Mouse (Mus musculus): ENCODE measurements around the gene Gripap1. TPM values are rescaled to one million over a fixed set of nuclear protein-coding genes. Genes with fewer than 3 reads are reported as not detected.

Gripap1 gene
- polyA plus RNA-seq (2012; rRNA removed): 25.5 and 30.3 TPM in 2 replicates

DNA sequence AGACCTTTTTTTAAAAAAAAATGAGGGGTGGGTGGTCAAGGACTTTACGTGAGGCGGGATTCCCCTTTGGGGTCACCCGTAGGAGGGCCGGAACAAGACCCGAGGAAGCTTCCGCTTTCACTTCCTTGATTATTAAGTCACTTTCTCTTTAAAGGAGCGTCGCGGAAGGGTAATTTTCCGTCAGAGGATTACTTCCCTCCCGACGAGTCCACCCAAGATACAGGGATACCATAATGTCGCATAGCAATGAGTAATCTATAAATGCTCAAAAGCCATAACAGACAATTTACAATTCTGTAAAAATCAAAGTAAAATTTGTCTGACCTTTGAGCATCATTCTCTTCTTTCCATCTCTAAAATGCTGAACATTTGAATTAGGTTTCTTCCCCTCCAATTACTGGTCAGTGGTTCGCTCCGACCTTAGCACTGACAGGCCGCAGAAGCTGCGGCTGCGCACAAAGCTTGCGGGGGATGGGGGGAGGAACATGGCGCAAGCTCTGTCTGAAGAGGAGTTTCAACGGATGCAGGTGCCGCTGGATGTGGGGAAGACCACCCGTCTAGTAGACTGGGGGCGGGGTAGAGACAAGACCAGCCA, at the start of gene Gripap1:
Gripap1 (plus strand) TSS at position 224 of the 595 bp plus-strand sequence.
- H3K4me1 ChIP-seq (ENCODE audit: control insufficient read depth, insufficient read depth, low read length): peaks cover 3% of the 10 kb centered on the region; the same call in 1 of the 2 replicates
- WGBS: 2% methylated on average over 24 of the region's 24 CpGs
- H3K36me3 ChIP-seq (ENCODE audit: control insufficient read depth, insufficient read depth, low read length): no peaks in the 10 kb centered on the region
- peak within 1 kb of the TSS; percentile 78 for H3K4me3 ChIP-seq (ENCODE audit: insufficient read depth, low read depth, low read length)
- H3K27ac ChIP-seq (ENCODE audit: insufficient read depth, low read depth, low read length): peak within 1 kb of the TSS; percentile 56; the same call in 1 of the 2 replicates
- TF ChIP-seq CTCF (conservative IDR thresholded peaks at IDR 0.05; ENCODE audit: insufficient read depth, insufficient read length, low read depth, low read length) (no peak), POLR2A (IDR thresholded peaks at IDR 0.05; ENCODE audit: low read depth, low read length) (no peak)
- H3K27me3 ChIP-seq (replicated peaks; ENCODE audit: control insufficient read depth, insufficient read depth, low read length): no peaks in the 10 kb centered on the region
- peak; percentile 87 for DNase-seq

DNA sequence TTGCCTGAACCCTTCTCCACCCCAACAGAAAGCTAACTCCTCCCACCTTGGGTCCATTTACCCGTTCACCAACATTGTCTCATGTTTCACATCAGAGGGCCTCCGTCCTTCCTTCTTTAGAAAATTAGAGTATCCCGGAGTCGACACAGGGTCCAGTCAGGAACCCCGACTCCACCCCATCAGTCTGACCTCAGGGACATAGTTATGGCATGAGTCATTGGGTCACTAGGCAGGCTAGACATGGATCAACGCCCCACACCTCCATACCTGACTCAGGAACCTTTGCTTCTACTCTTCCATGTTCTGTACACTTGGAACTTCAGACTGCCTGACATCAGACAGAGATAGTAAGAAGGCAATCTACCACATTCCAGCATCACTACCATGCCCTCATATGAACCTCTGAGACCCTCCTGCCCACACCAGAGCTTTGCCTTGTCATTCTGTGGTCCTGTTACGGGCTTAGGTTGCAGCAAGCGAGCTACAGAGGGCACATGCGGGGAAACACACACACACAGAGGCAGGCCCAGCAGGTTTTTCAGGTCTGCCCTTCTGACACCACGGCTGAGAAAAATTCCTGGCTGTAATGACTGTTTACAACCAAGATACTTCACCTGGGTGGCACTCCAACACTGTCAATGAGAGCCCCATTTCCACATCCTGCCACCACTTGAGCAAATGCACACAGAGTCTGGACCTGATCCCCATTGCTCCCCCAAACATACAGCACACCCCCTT, 49.3 kb upstream of the Gripap1 start:
- no peaks in the 10 kb centered on the region for H3K27me3 ChIP-seq (replicated peaks; ENCODE audit: control insufficient read depth, insufficient read depth, low read length)
- H3K36me3 ChIP-seq (ENCODE audit: control insufficient read depth, insufficient read depth, low read length): no peaks in the 10 kb centered on the region
- TF ChIP-seq CTCF (conservative IDR thresholded peaks at IDR 0.05; ENCODE audit: insufficient read depth, insufficient read length, low read depth, low read length) (no peak), POLR2A (IDR thresholded peaks at IDR 0.05; ENCODE audit: low read depth, low read length) (no peak)
- no peaks in the 10 kb centered on the region for H3K4me1 ChIP-seq (ENCODE audit: control insufficient read depth, insufficient read depth, low read length)
- H3K27ac ChIP-seq (ENCODE audit: insufficient read depth, low read depth, low read length): peak overlapping the region; percentile 85
- DNase-seq: peak; percentile 36
- WGBS: 31% methylated on average over 10 of the region's 10 CpGs
- H3K4me3 ChIP-seq (ENCODE audit: insufficient read depth, low read depth, low read length): peak overlapping the region; percentile 57

DNA sequence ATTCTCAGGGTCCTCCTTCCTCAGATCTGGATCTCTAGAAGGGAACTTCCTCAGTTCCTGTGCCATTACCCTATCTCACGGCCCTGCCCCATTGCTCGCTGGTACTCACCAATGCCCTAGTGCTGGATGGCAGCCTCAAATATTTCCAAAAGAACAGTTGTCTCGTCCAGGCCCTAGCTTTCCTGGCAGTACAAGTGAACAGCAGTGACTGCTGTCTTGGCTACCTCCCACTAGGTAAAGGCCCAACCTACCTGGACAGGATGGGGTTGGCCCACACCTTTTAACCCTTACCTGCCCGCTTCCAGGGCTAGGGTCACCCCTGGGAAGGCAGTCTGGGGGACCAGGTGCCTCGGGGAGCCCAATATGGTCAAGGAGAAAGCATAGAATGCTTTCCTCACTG, 48.5 kb upstream of the Gripap1 start:
- Histone ChIP-seq H3K36me3 (ENCODE audit: control insufficient read depth, insufficient read depth, low read length) (no peaks in the 10 kb centered on the region), H3K4me3 (ENCODE audit: insufficient read depth, low read depth, low read length) (peak overlapping the region; percentile 57), H3K27me3 (replicated peaks; ENCODE audit: control insufficient read depth, insufficient read depth, low read length) (no peaks in the 10 kb centered on the region), H3K27ac (ENCODE audit: insufficient read depth, low read depth, low read length) (peak overlapping the region; percentile 85), H3K4me1 (ENCODE audit: control insufficient read depth, insufficient read depth, low read length) (no peaks in the 10 kb centered on the region)
- DNase-seq: no peak
- WGBS: 62% methylated on average over 5 of the region's 5 CpGs
- TF ChIP-seq POLR2A (IDR thresholded peaks at IDR 0.05; ENCODE audit: low read depth, low read length) (no peak), CTCF (conservative IDR thresholded peaks at IDR 0.05; ENCODE audit: insufficient read depth, insufficient read length, low read depth, low read length) (no peak)

DNA sequence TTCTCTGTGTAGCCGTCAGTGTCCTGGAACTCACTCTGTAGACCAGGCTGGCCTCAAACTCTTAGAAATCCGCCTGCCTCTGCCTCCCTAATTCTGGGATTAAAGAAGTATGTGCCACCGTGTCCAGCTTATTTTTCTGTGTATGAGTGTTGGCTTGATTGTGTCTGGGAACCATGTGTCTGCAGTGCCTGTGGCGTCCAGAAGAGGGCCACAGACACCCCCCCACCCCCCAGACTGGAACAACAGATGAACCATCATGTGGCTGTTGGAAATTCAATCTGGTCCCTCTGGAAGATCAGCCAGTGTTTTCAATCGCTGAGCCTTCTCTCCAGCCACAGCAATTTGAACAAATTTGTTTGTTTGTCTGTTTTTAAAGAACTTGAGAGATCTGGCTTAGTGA, 46.1 kb upstream of the Gripap1 start:
- no peak overlapping the region for H3K4me3 ChIP-seq (ENCODE audit: insufficient read depth, low read depth, low read length)
- H3K4me1 ChIP-seq (ENCODE audit: control insufficient read depth, insufficient read depth, low read length): no peaks in the 10 kb centered on the region
- DNase-seq: no peak
- no peaks in the 10 kb centered on the region for H3K36me3 ChIP-seq (ENCODE audit: control insufficient read depth, insufficient read depth, low read length)
- WGBS: 55% methylated on average over 5 of the region's 5 CpGs
- no peaks in the 10 kb centered on the region for H3K27me3 ChIP-seq (replicated peaks; ENCODE audit: control insufficient read depth, insufficient read depth, low read length)
- TF ChIP-seq CTCF (conservative IDR thresholded peaks at IDR 0.05; ENCODE audit: insufficient read depth, insufficient read length, low read depth, low read length): peak; percentile 39
- TF ChIP-seq POLR2A (IDR thresholded peaks at IDR 0.05; ENCODE audit: low read depth, low read length): no peak
- H3K27ac ChIP-seq (ENCODE audit: insufficient read depth, low read depth, low read length): no peak overlapping the region

DNA sequence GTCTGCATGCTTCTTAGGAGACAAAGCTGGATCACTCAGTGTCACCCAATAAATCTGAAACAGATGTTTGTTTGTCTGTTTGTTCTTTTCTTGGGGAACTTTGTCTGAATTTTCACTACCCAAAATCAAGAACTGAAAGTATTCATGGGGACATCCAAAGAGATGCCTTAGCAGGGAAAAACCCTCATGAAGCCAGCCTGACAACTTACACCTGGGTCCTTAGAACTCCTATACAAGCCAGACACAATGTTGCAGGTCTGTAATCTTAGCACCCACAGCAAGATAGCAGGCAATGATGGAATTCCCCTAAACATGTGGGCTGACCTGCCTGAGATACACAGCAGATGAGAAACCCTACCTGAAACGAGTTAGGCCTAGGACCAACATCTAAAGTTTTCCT, 44.6 kb upstream of the Gripap1 start:
- H3K4me3 ChIP-seq (ENCODE audit: insufficient read depth, low read depth, low read length): no peak overlapping the region
- no peak for TF ChIP-seq CTCF (conservative IDR thresholded peaks at IDR 0.05; ENCODE audit: insufficient read depth, insufficient read length, low read depth, low read length)
- TF ChIP-seq POLR2A (IDR thresholded peaks at IDR 0.05; ENCODE audit: low read depth, low read length): no peak
- no peaks in the 10 kb centered on the region for H3K27me3 ChIP-seq (replicated peaks; ENCODE audit: control insufficient read depth, insufficient read depth, low read length)
- DNase-seq: no peak
- no peaks in the 10 kb centered on the region for H3K4me1 ChIP-seq (ENCODE audit: control insufficient read depth, insufficient read depth, low read length)
- H3K36me3 ChIP-seq (ENCODE audit: control insufficient read depth, insufficient read depth, low read length): no peaks in the 10 kb centered on the region
- WGBS: 43% methylated on average over 1 of the region's 1 CpGs
- no peak overlapping the region for H3K27ac ChIP-seq (ENCODE audit: insufficient read depth, low read depth, low read length)

DNA sequence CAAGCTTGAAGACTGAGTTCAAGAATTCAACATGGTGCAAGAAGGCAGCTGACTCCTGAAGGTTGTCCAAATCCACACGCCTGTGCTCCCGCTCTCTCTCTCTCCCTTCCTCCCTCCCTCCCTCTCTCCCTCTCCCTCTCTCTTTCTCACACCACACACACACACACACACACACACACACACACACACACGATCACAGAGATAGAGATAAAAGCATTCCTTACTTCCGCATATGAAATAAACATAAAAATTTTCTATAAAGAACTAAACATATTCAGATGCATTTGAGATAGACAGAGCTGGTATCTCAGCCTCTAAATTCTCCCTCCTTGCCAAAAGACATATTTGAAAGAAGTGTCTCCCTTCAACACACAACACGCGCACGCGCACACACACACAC, 44.1 kb upstream of the Gripap1 start:
- H3K4me1 ChIP-seq (ENCODE audit: control insufficient read depth, insufficient read depth, low read length): no peaks in the 10 kb centered on the region
- H3K27me3 ChIP-seq (replicated peaks; ENCODE audit: control insufficient read depth, insufficient read depth, low read length): no peaks in the 10 kb centered on the region
- no peak for DNase-seq
- TF ChIP-seq CTCF (conservative IDR thresholded peaks at IDR 0.05; ENCODE audit: insufficient read depth, insufficient read length, low read depth, low read length) (no peak), POLR2A (IDR thresholded peaks at IDR 0.05; ENCODE audit: low read depth, low read length) (no peak)
- H3K4me3 ChIP-seq (ENCODE audit: insufficient read depth, low read depth, low read length): no peak overlapping the region
- H3K27ac ChIP-seq (ENCODE audit: insufficient read depth, low read depth, low read length): no peak overlapping the region
- 78% methylated on average over 8 of the region's 8 CpGs for WGBS
- H3K36me3 ChIP-seq (ENCODE audit: control insufficient read depth, insufficient read depth, low read length): no peaks in the 10 kb centered on the region

DNA sequence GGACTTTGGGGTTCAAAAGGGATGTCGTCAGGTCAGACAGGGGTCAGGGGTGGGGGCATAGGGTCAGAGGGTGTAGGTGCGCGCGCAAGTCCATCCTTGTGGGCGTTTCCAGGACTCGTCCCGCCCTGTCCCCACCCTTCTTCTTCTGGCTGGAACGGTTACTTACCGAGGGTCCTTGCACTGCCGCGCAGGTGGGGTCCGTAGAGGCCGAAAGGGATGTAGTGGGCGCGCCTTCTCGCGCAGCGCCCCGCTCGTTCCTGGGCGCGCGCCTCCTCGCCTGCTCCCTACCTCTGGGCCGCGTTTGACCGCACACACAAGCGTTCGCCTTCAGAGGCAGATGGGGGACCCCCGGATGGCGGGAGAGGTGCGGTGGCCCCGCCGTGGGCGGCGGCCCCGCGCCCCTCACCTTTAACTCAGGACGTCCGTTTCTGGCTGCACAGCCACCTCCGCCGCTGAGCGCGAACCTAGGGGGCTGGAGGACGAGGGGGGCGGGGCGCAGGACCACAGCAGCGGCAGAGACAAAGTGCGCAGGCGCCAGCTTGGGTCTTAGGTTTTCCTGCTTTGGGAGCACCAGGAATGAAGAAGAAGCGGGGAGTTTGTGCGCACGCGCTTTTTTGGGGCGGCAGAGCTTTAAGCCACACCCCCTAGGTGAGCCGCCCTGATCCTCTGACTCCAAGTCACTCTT, 39.0 kb upstream of the Gripap1 start, which contains the start of gene Ccdc120:
Ccdc120 (minus strand) TSS at position 474 of the 685 bp plus-strand sequence.
- no peaks in the 10 kb centered on the region for H3K27me3 ChIP-seq (replicated peaks; ENCODE audit: control insufficient read depth, insufficient read depth, low read length)
- peak; percentile 79 for DNase-seq
- H3K4me3 ChIP-seq (ENCODE audit: insufficient read depth, low read depth, low read length): peak within 1 kb of the TSS; percentile 62
- TF ChIP-seq POLR2A (IDR thresholded peaks at IDR 0.05; ENCODE audit: low read depth, low read length) (no peak), CTCF (conservative IDR thresholded peaks at IDR 0.05; ENCODE audit: insufficient read depth, insufficient read length, low read depth, low read length) (no peak)
- peaks cover 3% of the 10 kb centered on the region; the same call in 1 of the 2 replicates for H3K4me1 ChIP-seq (ENCODE audit: control insufficient read depth, insufficient read depth, low read length)
- H3K36me3 ChIP-seq (ENCODE audit: control insufficient read depth, insufficient read depth, low read length): no peaks in the 10 kb centered on the region
- H3K27ac ChIP-seq (ENCODE audit: insufficient read depth, low read depth, low read length): no peak within 1 kb of the TSS
- WGBS: under 1% methylated on average over 48 of the region's 56 CpGs

Measured in kidney, adult 2 months (tissue).